Mouse (Mus musculus): Measurements from ENCODE around the gene Ap3b1. TPM values are rescaled to one million over a fixed set of nuclear protein-coding genes. Genes with fewer than 3 reads are reported as not detected.
A peak's percentile ranks its signal among the peaks of the same experiment; 100 is the strongest.

Ap3b1 gene
- total and polyA plus RNA-seq, 3 experiments: 16.6 to 27.5 (median 23.4) TPM

- TF ChIP-seq POLR2A (IDR thresholded peaks at IDR 0.05; ENCODE audit: insufficient read depth, low read depth, low read length) (no peak), CTCF (IDR thresholded peaks at IDR 0.05) (no peak), EP300 (IDR thresholded peaks at IDR 0.05; ENCODE audit: insufficient read depth, low read depth, low read length) (no peak)
- no peaks in the 10 kb centered on the region for H3K27me3 ChIP-seq (ENCODE audit: control insufficient read depth, insufficient read depth, low read length)
- intact Hi-C loops (cut with DNase I): no loop called here
Observed at GRCm38 (mm10) chr13:94423600-94423999, 64.8 kb downstream of the Ap3b1 start.

GRCm38 (mm10) chr13:94429567-94429966 is 70.8 kb downstream of the Ap3b1 start:
- no peak overlapping the region for H3K9ac ChIP-seq (ENCODE audit: low read depth, low read length)
- no peak overlapping the region for H3K4me3 ChIP-seq
- no peaks in the 10 kb centered on the region for H3K4me1 ChIP-seq (ENCODE audit: control insufficient read depth, insufficient read depth, low read length)
- DNase-seq: no peak
- TF ChIP-seq EP300 (IDR thresholded peaks at IDR 0.05; ENCODE audit: insufficient read depth, low read depth, low read length) (no peak), CTCF (IDR thresholded peaks at IDR 0.05) (no peak), POLR2A (IDR thresholded peaks at IDR 0.05; ENCODE audit: insufficient read depth, low read depth, low read length) (no peak)
- intact Hi-C loops (cut with DNase I): no loop called here
- H3K36me3 ChIP-seq (ENCODE audit: control insufficient read depth, insufficient read depth, low read length): no peaks in the 10 kb centered on the region
- 95% methylated on average over 2 of the region's 2 CpGs for WGBS
- no peaks in the 10 kb centered on the region for H3K27me3 ChIP-seq (ENCODE audit: control insufficient read depth, insufficient read depth, low read length)
- H3K27ac ChIP-seq: no peak overlapping the region
- H3K79me2 ChIP-seq (replicated peaks; ENCODE audit: control insufficient read depth, insufficient read depth, low read length): no peaks in the 10 kb centered on the region

More at GRCm38 (mm10) chr13:94423600-94423999, 64.8 kb downstream of the Ap3b1 start:
- Histone ChIP-seq H3K9ac (ENCODE audit: low read depth, low read length) (no peak overlapping the region), H3K4me3 (no peak overlapping the region), H3K79me2 (replicated peaks; ENCODE audit: control insufficient read depth, insufficient read depth, low read length) (no peaks in the 10 kb centered on the region), H3K27ac (no peak overlapping the region), H3K4me1 (ENCODE audit: control insufficient read depth, insufficient read depth, low read length) (no peaks in the 10 kb centered on the region), H3K36me3 (ENCODE audit: control insufficient read depth, insufficient read depth, low read length) (no peaks in the 10 kb centered on the region)
- no peak for DNase-seq
- WGBS: 91% methylated on average over 5 of the region's 5 CpGs

GRCm38 (mm10) chr13:94439386-94439785 is 80.6 kb downstream of the Ap3b1 start:
- WGBS: 32% methylated on average over 5 of the region's 5 CpGs
- TF ChIP-seq POLR2A (IDR thresholded peaks at IDR 0.05; ENCODE audit: insufficient read depth, low read depth, low read length): no peak
- TF ChIP-seq EP300 (IDR thresholded peaks at IDR 0.05; ENCODE audit: insufficient read depth, low read depth, low read length): no peak
- TF ChIP-seq CTCF (IDR thresholded peaks at IDR 0.05): no peak
- Histone ChIP-seq H3K27ac (no peak overlapping the region), H3K4me3 (no peak overlapping the region), H3K27me3 (ENCODE audit: control insufficient read depth, insufficient read depth, low read length) (no peaks in the 10 kb centered on the region), H3K36me3 (ENCODE audit: control insufficient read depth, insufficient read depth, low read length) (no peaks in the 10 kb centered on the region; the same call in 1 of the 2 replicates), H3K79me2 (replicated peaks; ENCODE audit: control insufficient read depth, insufficient read depth, low read length) (no peaks in the 10 kb centered on the region), H3K9ac (ENCODE audit: low read depth, low read length) (no peak overlapping the region), H3K4me1 (ENCODE audit: control insufficient read depth, insufficient read depth, low read length) (no peaks in the 10 kb centered on the region)
- intact Hi-C loops (cut with DNase I): loop anchor here (5.0 kb wide), 1 partner anchor 57 kb away; no protein-coding TSS in a partner anchor
- peak in 1 of 2 experiments; percentile 9 for DNase-seq

GRCm38 (mm10) chr13:94441199-94441598 is 82.4 kb downstream of the Ap3b1 start:
- no peaks in the 10 kb centered on the region; the same call in 1 of the 2 replicates for H3K36me3 ChIP-seq (ENCODE audit: control insufficient read depth, insufficient read depth, low read length)
- WGBS: 52% methylated on average over 4 of the region's 4 CpGs
- H3K27ac ChIP-seq: peak overlapping the region; percentile 48; the same call in 1 of the 2 replicates
- H3K4me1 ChIP-seq (ENCODE audit: control insufficient read depth, insufficient read depth, low read length): no peaks in the 10 kb centered on the region
- no peaks in the 10 kb centered on the region for H3K79me2 ChIP-seq (replicated peaks; ENCODE audit: control insufficient read depth, insufficient read depth, low read length)
- peak in 1 of 2 experiments; percentile 33 for DNase-seq
- H3K4me3 ChIP-seq: no peak overlapping the region
- no peak overlapping the region for H3K9ac ChIP-seq (ENCODE audit: low read depth, low read length)
- H3K27me3 ChIP-seq (ENCODE audit: control insufficient read depth, insufficient read depth, low read length): no peaks in the 10 kb centered on the region
- intact Hi-C loops (cut with DNase I): no loop called here
- TF ChIP-seq POLR2A (IDR thresholded peaks at IDR 0.05; ENCODE audit: insufficient read depth, low read depth, low read length) (no peak), CTCF (IDR thresholded peaks at IDR 0.05) (no peak), EP300 (IDR thresholded peaks at IDR 0.05; ENCODE audit: insufficient read depth, low read depth, low read length) (peak; percentile 81)

DNA sequence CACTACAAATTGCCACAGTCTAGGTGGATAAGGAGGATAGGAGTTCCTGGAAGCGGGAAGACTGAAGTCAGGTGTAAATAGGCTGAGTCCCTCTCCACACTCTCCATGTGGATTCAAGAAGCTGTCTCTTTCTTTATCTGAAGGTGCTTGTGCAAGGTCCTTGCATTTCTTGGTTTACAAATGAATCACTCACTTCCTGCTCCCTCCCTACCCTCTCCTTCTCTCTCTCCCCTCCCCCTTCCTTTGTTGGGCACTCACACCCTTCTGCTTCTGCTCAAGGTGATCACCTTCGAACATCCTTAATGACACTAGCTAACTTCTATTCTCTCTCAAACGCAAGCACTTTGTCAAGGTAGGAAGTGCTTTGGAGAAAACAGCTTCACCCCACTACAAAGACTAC is 84.7 kb downstream of the Ap3b1 start:
- H3K4me1 ChIP-seq (ENCODE audit: control insufficient read depth, insufficient read depth, low read length): no peaks in the 10 kb centered on the region
- H3K36me3 ChIP-seq (ENCODE audit: control insufficient read depth, insufficient read depth, low read length): no peaks in the 10 kb centered on the region; the same call in 1 of the 2 replicates
- H3K27ac ChIP-seq: no peak overlapping the region
- intact Hi-C loops (cut with DNase I): no loop called here
- no peak for DNase-seq
- H3K79me2 ChIP-seq (replicated peaks; ENCODE audit: control insufficient read depth, insufficient read depth, low read length): no peaks in the 10 kb centered on the region
- no peak for TF ChIP-seq POLR2A (IDR thresholded peaks at IDR 0.05; ENCODE audit: insufficient read depth, low read depth, low read length)
- no peak overlapping the region for H3K4me3 ChIP-seq
- H3K27me3 ChIP-seq (ENCODE audit: control insufficient read depth, insufficient read depth, low read length): no peaks in the 10 kb centered on the region
- no peak overlapping the region for H3K9ac ChIP-seq (ENCODE audit: low read depth, low read length)
- 71% methylated on average over 3 of the region's 3 CpGs for WGBS

DNA sequence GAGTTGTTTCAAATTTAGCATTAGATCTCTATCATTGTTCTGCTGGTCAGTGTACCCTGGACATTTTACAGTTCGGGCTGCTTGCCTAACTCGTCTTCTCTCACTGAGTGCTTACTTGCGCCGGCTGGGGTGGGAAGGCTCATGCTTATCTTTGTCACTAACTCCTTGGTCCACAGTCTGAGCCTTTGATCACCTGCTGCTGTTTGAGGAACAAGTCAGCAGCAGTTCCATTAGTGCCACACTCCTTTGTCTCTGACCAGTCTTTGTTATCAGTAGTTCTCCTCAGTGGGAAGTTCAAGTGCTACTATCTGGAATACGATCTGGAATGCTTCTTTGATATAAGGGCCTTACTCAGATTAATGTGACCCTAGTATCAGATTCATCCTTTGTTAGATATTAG is 86.3 kb downstream of the Ap3b1 start:
- TF ChIP-seq CTCF (IDR thresholded peaks at IDR 0.05) (no peak), EP300 (IDR thresholded peaks at IDR 0.05; ENCODE audit: insufficient read depth, low read depth, low read length) (no peak), POLR2A (IDR thresholded peaks at IDR 0.05; ENCODE audit: insufficient read depth, low read depth, low read length) (no peak)
- 84% methylated on average over 5 of the region's 5 CpGs for WGBS
- DNase-seq: no peak
- no peaks in the 10 kb centered on the region for H3K4me1 ChIP-seq (ENCODE audit: control insufficient read depth, insufficient read depth, low read length)
- no peak overlapping the region for H3K27ac ChIP-seq
- intact Hi-C loops (cut with DNase I): no loop called here
- H3K27me3 ChIP-seq (ENCODE audit: control insufficient read depth, insufficient read depth, low read length): no peaks in the 10 kb centered on the region
- H3K36me3 ChIP-seq (ENCODE audit: control insufficient read depth, insufficient read depth, low read length): no peaks in the 10 kb centered on the region; the same call in 1 of the 2 replicates
- H3K4me3 ChIP-seq: no peak overlapping the region
- H3K9ac ChIP-seq (ENCODE audit: low read depth, low read length): no peak overlapping the region
- H3K79me2 ChIP-seq (replicated peaks; ENCODE audit: control insufficient read depth, insufficient read depth, low read length): no peaks in the 10 kb centered on the region

All from heart, adult 2 months (tissue).